Mouse (Mus musculus) liver, embryonic 16.5 days (tissue): ENCODE results near the gene Mgmt. TPM values are rescaled to one million over a fixed set of nuclear protein-coding genes. Genes with fewer than 3 reads are reported as not detected.

Experiments
- ATAC-seq: fragments of 200-750 bp; cut with Nextera tagmentation; 2 replicates; pipeline ENCODE4 v1.8.0; 2017; ENCODE audit warnings: low read depth, mild to moderate bottlenecking, moderate number of reproducible peaks, moderate library complexity
- H3K27ac ChIP-seq: fragments of 300-500 bp; sonication (generic); 2 replicates; pipeline ENCODE4 v1.5.1; 2014; ENCODE audit warnings: mild to moderate bottlenecking, low read length
- H3K27me3 ChIP-seq: fragments of 300-500 bp; sonication (generic); 2 replicates; pipeline ENCODE4 v1.6.1; 2014; ENCODE audit warnings: low read depth, low read length, mixed read lengths; ENCODE audit not compliant: control insufficient read depth, insufficient read depth
- H3K36me3 ChIP-seq: fragments of 300-500 bp; sonication (generic); 2 replicates; pipeline ENCODE4 v1.6.1; 2014; ENCODE audit warnings: mild to moderate bottlenecking; ENCODE audit not compliant: control insufficient read depth, insufficient read depth
- H3K4me1 ChIP-seq: fragments of 300-500 bp; sonication (generic); 2 replicates; pipeline ENCODE4 v1.6.1; 2014; ENCODE audit warnings: low read depth, low read length, mixed read lengths; ENCODE audit not compliant: control insufficient read depth
- H3K4me2 ChIP-seq: fragments of 300-500 bp; sonication (generic); 2 replicates; pipeline ENCODE4 v1.6.1; 2014; ENCODE audit warnings: low read depth, low read length, mixed read lengths
- H3K4me3 ChIP-seq: fragments of 300-500 bp; sonication (generic); 2 replicates; pipeline ENCODE4 v1.5.1; 2014; ENCODE audit warnings: low read depth, mild to moderate bottlenecking, low read length
- H3K9ac ChIP-seq: fragments of 300-500 bp; sonication (generic); 2 replicates; pipeline ENCODE4 v1.6.1; 2014; ENCODE audit warnings: low read depth, low read length
- H3K9me3 ChIP-seq: fragments of 300-500 bp; sonication (generic); replicated peaks from 2 replicates; pipeline ENCODE4 v1.6.1; 2016; ENCODE audit warnings: low read length; ENCODE audit not compliant: control insufficient read depth
- WGBS: fragments of 180-500 bp; shearing (Covaris S2); extraction: QIAGEN DNeasy Blood & Tissue Kit; methylation state at CpG from one replicate; pipeline ENCODE4 v1.1.7; 2014; ENCODE audit not compliant: insufficient replicate concordance; 5-methylcytosine and 5-hydroxymethylcytosine counted together
- polyA plus RNA-seq: library from polyadenylated mRNA; unstranded; fragments of >200 nt; fragmentation: Nextera tagmentation; extraction: Ambion mirVana; gene quantifications from 2 replicates; pipeline ENCODE4 v1.2.1, GENCODE M21; 2015

The Mgmt gene
- polyA plus RNA-seq, 1 experiment from 2014 or later: 3.2 TPM

- Histone ChIP-seq H3K27ac (no peak overlapping the region), H3K4me1 (no peaks in the 10 kb centered on the region), H3K4me2 (no peak overlapping the region), H3K27me3 (no peaks in the 10 kb centered on the region), H3K4me3 (no peak overlapping the region), H3K9ac (no peak overlapping the region), H3K36me3 (no peaks in the 10 kb centered on the region), H3K9me3 (no peaks in the 10 kb centered on the region)
- 40% methylated on average over 3 of the region's 3 CpGs for WGBS
- no peak for ATAC-seq
Measured at GRCm38 (mm10) chr7:137141386-137141785, 247.0 kb downstream of the Mgmt start.

GRCm38 (mm10) chr7:137147101-137147500 is 252.7 kb downstream of the Mgmt start:
- H3K4me1 ChIP-seq: no peaks in the 10 kb centered on the region

GRCm38 (mm10) chr7:137151854-137152253 is 257.4 kb downstream of the Mgmt start:
- 62% methylated on average over 2 of the region's 2 CpGs for WGBS
- Histone ChIP-seq H3K4me3 (no peak overlapping the region), H3K4me1 (no peaks in the 10 kb centered on the region), H3K9me3 (no peaks in the 10 kb centered on the region), H3K27ac (no peak overlapping the region), H3K27me3 (no peaks in the 10 kb centered on the region), H3K4me2 (no peak overlapping the region), H3K9ac (no peak overlapping the region), H3K36me3 (no peaks in the 10 kb centered on the region)
- ATAC-seq: no peak

More at GRCm38 (mm10) chr7:137147101-137147500, 252.7 kb downstream of the Mgmt start:
- Histone ChIP-seq H3K4me2 (no peak overlapping the region), H3K9ac (no peak overlapping the region), H3K27ac (no peak overlapping the region), H3K9me3 (no peaks in the 10 kb centered on the region), H3K4me3 (no peak overlapping the region), H3K27me3 (no peaks in the 10 kb centered on the region), H3K36me3 (no peaks in the 10 kb centered on the region)
- 78% methylated on average over 12 of the region's 12 CpGs for WGBS
- no peak for ATAC-seq

- 38% methylated on average over 2 of the region's 2 CpGs for WGBS
Measured at GRCm38 (mm10) chr7:137154623-137155022, 260.2 kb downstream of the Mgmt start.

GRCm38 (mm10) chr7:137159086-137159485 is 264.7 kb downstream of the Mgmt start:
- Histone ChIP-seq H3K36me3 (no peaks in the 10 kb centered on the region), H3K4me2 (no peak overlapping the region), H3K9ac (no peak overlapping the region), H3K4me3 (no peak overlapping the region), H3K9me3 (no peaks in the 10 kb centered on the region), H3K4me1 (no peaks in the 10 kb centered on the region), H3K27me3 (no peaks in the 10 kb centered on the region), H3K27ac (no peak overlapping the region)
- ATAC-seq: no peak

More at GRCm38 (mm10) chr7:137154623-137155022, 260.2 kb downstream of the Mgmt start:
- no peaks in the 10 kb centered on the region for H3K9me3 ChIP-seq
- no peaks in the 10 kb centered on the region for H3K4me1 ChIP-seq
- H3K27me3 ChIP-seq: no peaks in the 10 kb centered on the region
- no peak overlapping the region for H3K4me3 ChIP-seq
- no peak overlapping the region for H3K27ac ChIP-seq
- no peak overlapping the region for H3K4me2 ChIP-seq
- H3K9ac ChIP-seq: no peak overlapping the region
- ATAC-seq: no peak
- no peaks in the 10 kb centered on the region for H3K36me3 ChIP-seq

GRCm38 (mm10) chr7:137172278-137172677 is 277.9 kb downstream of the Mgmt start:
- Histone ChIP-seq H3K36me3 (no peaks in the 10 kb centered on the region), H3K4me2 (no peak overlapping the region), H3K9me3 (no peaks in the 10 kb centered on the region), H3K27me3 (no peaks in the 10 kb centered on the region), H3K4me1 (no peaks in the 10 kb centered on the region), H3K9ac (no peak overlapping the region), H3K27ac (no peak overlapping the region), H3K4me3 (no peak overlapping the region)
- 56% methylated on average over 9 of the region's 9 CpGs for WGBS
- no peak for ATAC-seq
